In the genomic region with DNA sequence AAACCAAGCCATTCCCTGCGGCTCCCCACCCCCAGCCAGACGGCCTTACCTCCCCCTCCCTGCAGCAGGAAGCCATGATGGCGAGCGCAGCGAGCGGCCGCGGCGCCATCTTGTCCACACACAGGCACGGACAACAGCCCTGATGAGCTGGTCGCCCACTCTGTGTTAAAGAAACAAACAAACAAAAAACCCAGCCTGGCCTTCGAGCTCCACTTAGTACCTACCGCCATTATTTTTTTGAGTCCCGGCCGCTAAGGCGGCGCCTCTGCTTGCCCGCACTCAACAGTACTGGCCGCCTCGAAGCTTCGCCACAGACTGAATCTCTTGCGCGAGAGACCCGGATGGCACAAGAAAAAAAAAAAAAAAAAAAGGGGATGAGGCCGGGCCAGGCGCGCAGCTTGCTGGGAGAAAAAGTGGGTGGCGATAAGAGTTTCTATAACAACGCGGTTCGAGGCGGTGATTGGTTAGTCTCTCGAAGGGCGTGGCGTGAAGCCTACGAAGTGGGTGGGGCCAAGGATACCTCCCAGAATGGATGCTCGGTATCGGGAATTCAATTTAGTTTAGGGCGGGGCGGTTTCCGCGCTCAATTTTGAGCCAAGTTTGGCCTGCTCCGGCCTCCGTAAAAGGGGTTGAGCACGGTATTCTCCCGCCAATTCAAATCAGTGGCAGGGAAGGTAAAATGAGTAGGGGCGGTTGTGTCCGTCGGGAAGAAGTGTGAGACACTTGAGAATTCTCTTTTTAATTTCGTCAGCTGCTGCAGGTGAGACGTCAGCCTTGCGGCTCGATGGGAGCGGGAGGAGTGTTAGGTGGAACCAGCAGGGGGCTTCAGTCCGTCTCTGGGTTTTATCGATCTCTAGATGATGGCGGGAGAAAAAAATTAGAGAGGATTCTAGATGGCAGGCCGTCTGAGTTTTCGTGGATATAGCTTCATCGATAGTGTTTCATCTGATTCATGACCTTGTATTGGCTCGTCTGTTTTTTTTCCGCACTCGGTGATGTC, we compare ENCODE assay signal across 1 mouse cellular context.
TF ChIP-seq lines count a peak whose summit lies in the region.

A gene (minus strand): TSS at position 350 of the 1,000 bp plus-strand sequence.
A gene (plus strand): TSS at position 652 of the 1,000 bp plus-strand sequence.

TF ChIP-seq in CH12.LX, 34 proteins besides CTCF, POLR2A, EP300 and RAD21 (continued from another document):
- TF ChIP-seq ELF1 (IDR thresholded peaks at IDR 0.05; ENCODE audit: low read depth, low read length) (peak; percentile 79), CHD1 (IDR thresholded peaks at IDR 0.05; ENCODE audit: low read depth, low read length) (0 out of 2 replicates have a peak, but pooled peaks have one; percentile 51), HCFC1 (IDR thresholded peaks at IDR 0.05; ENCODE audit: low read depth, low read length) (peak; percentile 81), TBP (conservative IDR thresholded peaks at IDR 0.05; ENCODE audit: low read depth, low read length) (peak; percentile 90), UBTF (IDR thresholded peaks at IDR 0.05; ENCODE audit: low read depth, low read length) (no peak), IRF4 (IDR thresholded peaks at IDR 0.05; ENCODE audit: low read depth, low read length) (peak; percentile 67; the same call in 1 of the 2 replicates), MXI1 (IDR thresholded peaks at IDR 0.05; ENCODE audit: low read depth, low read length) (peak; percentile 80), NELFE (IDR thresholded peaks at IDR 0.05; ENCODE audit: low read depth, low read length) (peak; percentile 99), PAX5 (IDR thresholded peaks at IDR 0.05; ENCODE audit: low read length) (no peak), SIN3A (IDR thresholded peaks at IDR 0.05; ENCODE audit: low read length) (peak; percentile 99), MEF2A (IDR thresholded peaks at IDR 0.05; ENCODE audit: borderline replicate concordance, low read depth, low read length) (peak; percentile 82), KAT2A (IDR thresholded peaks at IDR 0.05; ENCODE audit: insufficient replicate concordance, low read length) (peak; percentile 88), GABPA (IDR thresholded peaks at IDR 0.05; ENCODE audit: insufficient replicate concordance, low read depth, low read length) (no peak), NRF1 (IDR thresholded peaks at IDR 0.05; ENCODE audit: low read depth, low read length) (peak; percentile 70), E2F4 (IDR thresholded peaks at IDR 0.05; ENCODE audit: insufficient replicate concordance, low read depth, low read length) (peak; percentile 99), RCOR1 (conservative IDR thresholded peaks at IDR 0.05; ENCODE audit: low read depth, low read length) (no peak; the same call in 1 of the 2 replicates), BHLHE40 (IDR thresholded peaks at IDR 0.05; ENCODE audit: low read depth, low read length) (peak; percentile 28), TCF12 (IDR thresholded peaks at IDR 0.05; ENCODE audit: low read depth, low read length) (peak; percentile 86), ZMIZ1 (IDR thresholded peaks at IDR 0.05; ENCODE audit: low read depth, low read length) (peak; percentile 96), POLR2AphosphoS2 (IDR thresholded peaks at IDR 0.05; ENCODE audit: low read depth, low read length) (peak; percentile 94), ZNF384 (IDR thresholded peaks at IDR 0.05; ENCODE audit: low read depth, low read length) (peak; percentile 99), MYC (IDR thresholded peaks at IDR 0.05; ENCODE audit: low read depth, low read length) (peak; percentile 87), JUN (IDR thresholded peaks at IDR 0.05; ENCODE audit: insufficient read depth, low read depth, low read length) (no peak), JUND (conservative IDR thresholded peaks at IDR 0.05; ENCODE audit: low read depth, low read length) (peak; percentile 25; the same call in 1 of the 2 replicates)
